Mouse (Mus musculus): ENCODE measurements around the gene Ergic1.

DNA sequence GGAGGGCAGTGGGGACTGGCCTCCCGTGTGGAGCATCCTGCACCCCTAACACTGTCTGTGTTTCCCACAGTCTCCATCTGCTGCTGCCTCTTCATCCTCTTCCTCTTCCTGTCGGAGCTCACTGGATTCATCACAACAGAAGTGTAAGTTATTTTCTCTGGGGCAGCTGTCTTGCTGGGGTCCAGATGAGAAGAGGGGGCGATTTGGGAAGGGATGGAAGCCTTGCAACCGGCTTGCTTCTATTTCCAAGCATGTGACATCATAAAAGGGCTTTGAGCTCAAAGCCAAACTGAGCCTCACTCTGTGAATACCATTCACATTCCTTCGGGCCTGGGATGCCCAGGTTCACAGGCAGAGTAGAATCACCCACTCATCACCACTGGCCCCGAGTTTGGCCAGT lies 53.0 kb downstream of the Ergic1 start:
- TF ChIP-seq POLR2A (IDR thresholded peaks at IDR 0.05; ENCODE audit: extremely low read depth, insufficient read depth, low read length), result no peak
- no peak for TF ChIP-seq CTCF (IDR thresholded peaks at IDR 0.05; ENCODE audit: extremely low read depth, insufficient read depth, low read length)

Data from cortical plate, adult 2 months (tissue).